Mouse (Mus musculus) forebrain, embryonic 16.5 days (tissue): ENCODE measurements around the gene Hoxa5. TPM values are rescaled to one million over a fixed set of nuclear protein-coding genes. Genes with fewer than 3 reads are reported as not detected.

Experiments
- ATAC-seq: fragments of 200-750 bp; cut with Nextera tagmentation; 2 replicates; pipeline ENCODE4 v1.8.0; 2017; ENCODE audit warnings: mild to moderate bottlenecking, moderate library complexity
- H3K27ac ChIP-seq: fragments of 300-500 bp; sonication (generic); 2 replicates; pipeline ENCODE4 v1.5.1; 2014; ENCODE audit warnings: low read length, control low read depth
- H3K27me3 ChIP-seq: fragments of 300-500 bp; sonication (generic); replicated peaks from 2 replicates; pipeline ENCODE4 v1.6.1; 2014; ENCODE audit warnings: low read length; ENCODE audit not compliant: control insufficient read depth, insufficient read depth
- H3K36me3 ChIP-seq: fragments of 300-500 bp; sonication (generic); 2 replicates; pipeline ENCODE4 v1.6.1; 2014; ENCODE audit not compliant: control insufficient read depth, insufficient read depth
- H3K4me1 ChIP-seq: fragments of 300-500 bp; sonication (generic); replicated peaks from 2 replicates; pipeline ENCODE4 v1.6.1; 2014; ENCODE audit warnings: low read length; ENCODE audit not compliant: control insufficient read depth, insufficient read depth
- H3K4me2 ChIP-seq: fragments of 300-500 bp; sonication (generic); 2 replicates; pipeline ENCODE4 v1.6.1; 2014; ENCODE audit warnings: mild to moderate bottlenecking, low read length, control low read depth
- H3K4me3 ChIP-seq: fragments of 300-500 bp; sonication (generic); replicated peaks from 2 replicates; pipeline ENCODE4 v1.5.1; 2014; ENCODE audit warnings: mild to moderate bottlenecking, low read length, control low read depth
- H3K9ac ChIP-seq: fragments of 300-500 bp; sonication (generic); replicated peaks from 2 replicates; pipeline ENCODE4 v1.6.1; 2014; ENCODE audit warnings: low read depth, low read length, control low read depth
- H3K9me3 ChIP-seq: fragments of 300-500 bp; sonication (generic); 2 replicates; pipeline ENCODE4 v1.6.1; 2016; ENCODE audit warnings: low read length; ENCODE audit not compliant: control insufficient read depth
- WGBS: fragments of 180-500 bp; shearing (Covaris S2); extraction: QIAGEN DNeasy Blood & Tissue Kit; methylation state at CpG from one replicate; pipeline ENCODE4 v1.1.7; 2014; 5-methylcytosine and 5-hydroxymethylcytosine counted together
- polyA plus RNA-seq: library from polyadenylated mRNA; unstranded; fragments of >200 nt; fragmentation: Nextera tagmentation; extraction: Ambion mirVana; gene quantifications from 2 replicates; pipeline ENCODE4 v1.2.1, GENCODE M21; 2015

Gene Hoxa5
- polyA plus RNA-seq, 1 experiment from 2014 or later, result not detected

- Histone ChIP-seq H3K27ac (no peak overlapping the region), H3K4me3 (no peak overlapping the region), H3K36me3 (no peaks in the 10 kb centered on the region), H3K4me1 (no peaks in the 10 kb centered on the region; the same call in 1 of the 2 replicates), H3K27me3 (peaks cover 86% of the 10 kb centered on the region), H3K4me2 (no peak overlapping the region), H3K9ac (no peak overlapping the region), H3K9me3 (no peaks in the 10 kb centered on the region)
- WGBS, result 2% methylated on average over 65 of the region's 68 CpGs
- no peak for ATAC-seq
These were observed 30.2 kb upstream of the Hoxa5 start for GRCm38 (mm10) chr6:52234428-52235140.

DNA sequence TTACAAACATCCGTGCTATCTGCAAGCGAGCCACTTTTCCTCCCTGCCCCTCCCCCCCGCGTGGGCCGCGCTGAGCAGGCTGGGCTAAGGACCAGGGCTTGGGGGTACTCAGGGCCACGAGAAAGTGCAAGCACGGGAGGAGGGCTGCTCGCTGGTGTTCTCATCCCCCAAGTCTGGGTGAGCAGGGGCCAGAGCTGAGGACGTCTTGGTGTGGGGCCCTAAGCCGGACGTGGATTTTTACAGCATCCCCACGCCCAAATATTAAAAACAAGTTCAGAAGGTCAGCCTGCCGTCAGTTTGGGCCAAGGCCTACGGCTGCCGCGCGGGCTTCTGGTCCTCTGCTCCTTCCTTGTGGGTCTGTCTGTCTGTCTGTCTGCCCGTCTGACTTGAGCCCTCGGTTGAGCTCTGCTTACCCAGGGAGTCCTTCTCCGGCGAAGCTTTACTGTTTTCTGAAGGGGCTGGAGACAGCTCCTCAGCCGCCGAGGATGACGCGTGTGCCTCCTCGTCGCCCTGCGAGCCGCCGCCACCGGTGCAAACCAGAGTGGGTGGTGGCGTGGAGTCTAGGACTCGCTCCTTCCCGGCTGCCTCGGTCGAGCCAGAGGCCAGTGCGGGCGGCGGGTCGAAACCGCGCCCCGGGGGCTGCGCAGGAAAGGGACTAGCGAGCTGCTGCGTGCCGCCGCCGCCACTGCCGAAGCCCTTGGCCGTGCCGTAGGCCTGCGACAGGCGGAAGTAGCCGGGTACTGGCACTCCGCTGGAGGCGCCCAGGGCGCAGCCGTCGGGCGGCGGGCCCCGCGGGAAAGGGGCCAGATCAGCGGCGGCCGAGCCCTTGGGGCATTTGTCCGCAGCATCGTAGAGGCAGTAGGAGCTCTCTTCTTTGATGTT, 29.4 kb upstream of the Hoxa5 start:
- no peak overlapping the region for H3K27ac ChIP-seq
- 1% methylated on average over 69 of the region's 70 CpGs for WGBS
- no peaks in the 10 kb centered on the region for H3K36me3 ChIP-seq
- H3K4me2 ChIP-seq, result no peak overlapping the region
- peaks cover 88% of the 10 kb centered on the region for H3K27me3 ChIP-seq
- no peaks in the 10 kb centered on the region for H3K9me3 ChIP-seq
- no peak overlapping the region for H3K9ac ChIP-seq
- no peaks in the 10 kb centered on the region; the same call in 1 of the 2 replicates for H3K4me1 ChIP-seq
- no peak overlapping the region for H3K4me3 ChIP-seq
- no peak for ATAC-seq

GRCm38 (mm10) chr6:52232984-52233545, 28.7 kb upstream of the Hoxa5 start:
- ATAC-seq, result no peak
- 2% methylated on average over 23 of the region's 23 CpGs for WGBS
- no peaks in the 10 kb centered on the region for H3K9me3 ChIP-seq
- no peak overlapping the region for H3K4me3 ChIP-seq
- H3K27me3 ChIP-seq, result peaks cover 90% of the 10 kb centered on the region
- H3K4me2 ChIP-seq, result no peak overlapping the region
- H3K9ac ChIP-seq, result no peak overlapping the region
- no peaks in the 10 kb centered on the region; the same call in 1 of the 2 replicates for H3K4me1 ChIP-seq
- no peak overlapping the region for H3K27ac ChIP-seq
- no peaks in the 10 kb centered on the region for H3K36me3 ChIP-seq

- no peaks in the 10 kb centered on the region for H3K36me3 ChIP-seq
- no peak overlapping the region for H3K27ac ChIP-seq
- no peaks in the 10 kb centered on the region for H3K9me3 ChIP-seq
- H3K9ac ChIP-seq, result no peak overlapping the region
- no peak overlapping the region for H3K4me2 ChIP-seq
- 1% methylated on average over 18 of the region's 18 CpGs for WGBS
- H3K4me3 ChIP-seq, result no peak overlapping the region
- peaks cover 90% of the 10 kb centered on the region for H3K27me3 ChIP-seq
- ATAC-seq, result no peak
- no peaks in the 10 kb centered on the region; the same call in 1 of the 2 replicates for H3K4me1 ChIP-seq
These were observed 28.2 kb upstream of the Hoxa5 start for GRCm38 (mm10) chr6:52232568-52232965.

- peaks cover 90% of the 10 kb centered on the region for H3K27me3 ChIP-seq
- no peak for ATAC-seq
- no peaks in the 10 kb centered on the region for H3K36me3 ChIP-seq
- no peak overlapping the region for H3K4me3 ChIP-seq
- no peak overlapping the region for H3K4me2 ChIP-seq
- H3K4me1 ChIP-seq, result no peaks in the 10 kb centered on the region; the same call in 1 of the 2 replicates
- no peak overlapping the region for H3K27ac ChIP-seq
- H3K9ac ChIP-seq, result no peak overlapping the region
- WGBS, result 0% methylated on average over 18 of the region's 18 CpGs
- no peaks in the 10 kb centered on the region for H3K9me3 ChIP-seq
These were observed 27.6 kb upstream of the Hoxa5 start for GRCm38 (mm10) chr6:52231885-52232567.

- no peak within 1 kb of the TSS for H3K9ac ChIP-seq
- ATAC-seq, result no peak
- H3K36me3 ChIP-seq, result no peaks in the 10 kb centered on the region
- 2% methylated on average over 22 of the region's 36 CpGs for WGBS
- no peak within 1 kb of the TSS for H3K4me3 ChIP-seq
- no peaks in the 10 kb centered on the region; the same call in 1 of the 2 replicates for H3K4me1 ChIP-seq
- no peaks in the 10 kb centered on the region for H3K9me3 ChIP-seq
- H3K27me3 ChIP-seq, result peaks cover 90% of the 10 kb centered on the region
- H3K27ac ChIP-seq, result no peak within 1 kb of the TSS
- no peak within 1 kb of the TSS for H3K4me2 ChIP-seq
These were observed 26.3 kb upstream of the Hoxa5 start, which contains the start of gene Hoxa9 for GRCm38 (mm10) chr6:52230516-52231165. TSS of gene Hoxa9 (minus strand) at chr6:52231089.

GRCm38 (mm10) chr6:52229558-52230416, 25.4 kb upstream of the Hoxa5 start:
- no peak overlapping the region for H3K4me3 ChIP-seq

More at GRCm38 (mm10) chr6:52229558-52230416, 25.4 kb upstream of the Hoxa5 start:
- no peak for ATAC-seq
- no peak overlapping the region for H3K27ac ChIP-seq
- no peaks in the 10 kb centered on the region for H3K9me3 ChIP-seq
- H3K4me1 ChIP-seq, result no peaks in the 10 kb centered on the region; the same call in 1 of the 2 replicates
- no peak overlapping the region for H3K4me2 ChIP-seq
- no peaks in the 10 kb centered on the region for H3K36me3 ChIP-seq
- H3K9ac ChIP-seq, result no peak overlapping the region
- 2% methylated on average over 44 of the region's 44 CpGs for WGBS
- peaks cover 90% of the 10 kb centered on the region for H3K27me3 ChIP-seq
